Mouse (Mus musculus) G1E (cell line): ENCODE data around the gene Akap13. TPM values are rescaled to one million over a fixed set of nuclear protein-coding genes. Genes with fewer than 3 reads are reported as not detected.

ENCODE experiments used
- ATAC-seq: 2 replicates; pipeline ENCODE4 v1.8.0; 2016; ENCODE audit warnings: mild to moderate bottlenecking; ENCODE audit not compliant: insufficient number of reproducible peaks, poor library complexity, low FRiP score, severe bottlenecking; ENCODE audit errors: extremely low read depth
- DNase-seq: peaks from one replicate; pipeline ENCODE4 v3.0.0; 2012; ENCODE audit warnings: low spot score
- H3K27me3 ChIP-seq: 2 replicates; pipeline ENCODE4 v1.6.1; 2012; ENCODE audit warnings: mild to moderate bottlenecking, low read length, inconsistent platforms; ENCODE audit not compliant: insufficient read depth
- H3K36me3 ChIP-seq: replicated peaks from 2 replicates; pipeline ENCODE3; 2012; ENCODE audit warnings: mild to moderate bottlenecking, inconsistent platforms
- H3K4me1 ChIP-seq: 2 replicates; pipeline ENCODE4 v1.6.1; 2012; ENCODE audit warnings: low read depth, low read length, inconsistent platforms, mixed read lengths; ENCODE audit not compliant: insufficient read depth
- H3K4me3 ChIP-seq: 2 replicates; pipeline ENCODE4 v1.5.1; 2012; ENCODE audit warnings: low read depth, mild to moderate bottlenecking, inconsistent platforms, low read length, moderate library complexity, mixed read lengths
- H3K9me3 ChIP-seq: replicated peaks from 2 replicates; pipeline ENCODE4 v1.6.1; 2012; ENCODE audit warnings: inconsistent platforms
- CTCF ChIP-seq: IDR thresholded peaks from 2 replicates; pipeline ENCODE4 v1.5.1; 2012; ENCODE audit warnings: low read depth, low read length, inconsistent platforms, mixed read lengths
- GATA1 ChIP-seq: IDR thresholded peaks from 2 replicates; pipeline ENCODE4 v1.6.1; 2012; ENCODE audit warnings: borderline replicate concordance, low read length, inconsistent platforms, mixed read lengths
- GATA2 ChIP-seq: IDR thresholded peaks from 2 replicates; pipeline ENCODE4 v1.6.1; 2012; ENCODE audit warnings: low read depth, low read length, inconsistent platforms, borderline replicate concordance
- POLR2AphosphoS5 ChIP-seq: IDR thresholded peaks from 2 replicates; pipeline ENCODE4 v1.6.1; 2012; ENCODE audit warnings: low read depth, low read length, inconsistent platforms; ENCODE audit not compliant: insufficient replicate concordance
- TAL1 ChIP-seq: conservative IDR thresholded peaks from 2 replicates; pipeline ENCODE4 v1.6.1; 2012; ENCODE audit warnings: low read depth, low read length, inconsistent platforms, mixed read lengths
- polyA plus RNA-seq: library from polyadenylated mRNA; stranded (reverse); fragments of >175 nt; gene quantifications from 2 replicates; pipeline ENCODE4 v1.2.3, GENCODE M21; 2012
- total RNA-seq, 2 experiments: library from RNA; stranded (forward) in 1 of 2; stranded (reverse) in 1 of 2; fragments of 200-1000 nt in 1 of 2; fragments of >200 nt in 1 of 2; fragmentation: Nextera tagmentation in 1 of 2; gene quantifications; 2 replicates each; pipeline ENCODE4 v1.2.3; 2014 to 2017

Gene Akap13
- total and polyA plus RNA-seq, 3 experiments: 2.8 to 123 (median 47.0) TPM

DNA sequence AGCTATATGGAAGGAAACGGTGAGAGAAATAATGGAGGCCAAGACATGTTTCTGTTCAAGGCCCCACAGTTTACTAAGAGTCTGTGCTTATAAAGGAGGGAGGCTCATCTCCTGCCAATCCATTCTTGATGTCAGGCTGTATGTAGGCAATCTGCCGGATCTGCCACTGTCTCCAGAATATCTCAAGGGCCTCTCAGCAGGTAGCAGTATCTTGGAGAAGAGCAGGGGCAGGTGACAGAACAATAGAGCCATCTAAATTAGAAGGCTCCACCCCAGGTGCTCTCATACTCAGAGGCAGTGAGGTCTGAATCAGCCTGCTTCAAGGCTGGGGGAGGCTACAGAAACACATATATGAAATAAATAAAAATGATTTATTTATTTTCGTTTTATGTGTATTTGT is 347.6 kb downstream of the Akap13 start:
- Histone ChIP-seq H3K27me3 (no peaks in the 10 kb centered on the region), H3K9me3 (peaks cover 7% of the 10 kb centered on the region; the same call in 1 of the 2 replicates), H3K4me3 (no peak overlapping the region), H3K36me3 (no peaks in the 10 kb centered on the region), H3K4me1 (peaks cover 37% of the 10 kb centered on the region)
- TF ChIP-seq GATA2: no peak
- no peak for TF ChIP-seq GATA1
- TF ChIP-seq POLR2AphosphoS5: no peak
- no peak for TF ChIP-seq TAL1
- TF ChIP-seq CTCF: no peak
- no peak for ATAC-seq
- DNase-seq: no peak

Other genes starting within 250 kb of the Akap13 start
- not detected in 2 replicates for gene Sv2b, start 146.3 kb upstream of the Akap13 start, total RNA-seq (2014; fragmentation: Nextera tagmentation)
- gene Sv2b, start 146.3 kb upstream of the Akap13 start, total RNA-seq (2017): 0.06 and 0.16 TPM in 2 replicates
- not detected in 2 replicates for gene Sv2b, start 146.3 kb upstream of the Akap13 start, polyA plus RNA-seq